Mouse (Mus musculus) heart, postnatal 0 days (tissue): ENCODE results near the gene Psmd1. TPM values are rescaled to one million over a fixed set of nuclear protein-coding genes. Genes with fewer than 3 reads are reported as not detected.

Source experiments
- ATAC-seq: fragments of 200-750 bp; cut with Nextera tagmentation; 2 replicates; pipeline ENCODE4 v1.8.0; 2017; ENCODE audit warnings: low read depth, moderate number of reproducible peaks, moderate library complexity; ENCODE audit not compliant: insufficient read depth
- DNase-seq: peaks from one replicate; pipeline ENCODE4 v3.0.0-alpha.2; 2016; ENCODE audit warnings: low spot score
- H3K27ac ChIP-seq: fragments of 300-500 bp; sonication (generic); 2 replicates; pipeline ENCODE4 v1.5.1; 2014; ENCODE audit warnings: low read depth, mild to moderate bottlenecking
- H3K27me3 ChIP-seq: fragments of 300-500 bp; sonication (generic); 2 replicates; pipeline ENCODE4 v1.6.1; 2014; ENCODE audit warnings: low read length, mixed read lengths; ENCODE audit not compliant: control insufficient read depth, insufficient read depth
- H3K36me3 ChIP-seq: fragments of 300-500 bp; sonication (generic); replicated peaks from 2 replicates; pipeline ENCODE4 v1.6.1; 2014; ENCODE audit warnings: low read length, mixed read lengths; ENCODE audit not compliant: control insufficient read depth, insufficient read depth
- H3K4me1 ChIP-seq: fragments of 300-500 bp; sonication (generic); 2 replicates; pipeline ENCODE4 v1.6.1; 2014; ENCODE audit warnings: antibody characterized with exemption; ENCODE audit not compliant: control insufficient read depth, insufficient read depth
- H3K4me2 ChIP-seq: fragments of 300-500 bp; sonication (generic); 2 replicates; pipeline ENCODE4 v1.6.1; 2014; ENCODE audit warnings: low read depth, mild to moderate bottlenecking, low read length, moderate library complexity
- H3K4me3 ChIP-seq: fragments of 300-500 bp; sonication (generic); 2 replicates; pipeline ENCODE4 v1.5.1; 2014; ENCODE audit warnings: low read depth, low read length
- H3K9ac ChIP-seq: fragments of 300-500 bp; sonication (generic); replicated peaks from 2 replicates; pipeline ENCODE4 v1.6.1; 2014; ENCODE audit warnings: low read depth, low read length, mixed read lengths
- H3K9me3 ChIP-seq: fragments of 300-500 bp; sonication (generic); replicated peaks from 2 replicates; pipeline ENCODE4 v1.6.1; 2016; ENCODE audit warnings: low read length; ENCODE audit not compliant: control insufficient read depth
- CTCF ChIP-seq: IDR thresholded peaks from 2 replicates; pipeline ENCODE4 v1.5.1; 2016; ENCODE audit warnings: antibody characterized with exemption, control low read depth, low read depth
- EP300 ChIP-seq: IDR thresholded peaks from 2 replicates; pipeline ENCODE4 v1.6.1; 2016; ENCODE audit warnings: antibody characterized with exemption, low read depth
- WGBS: fragments of 180-500 bp; shearing (Covaris S2); extraction: QIAGEN DNeasy Blood & Tissue Kit; methylation state at CpG from one replicate; pipeline ENCODE4 v1.1.7; 2014; 5-methylcytosine and 5-hydroxymethylcytosine counted together
- polyA plus RNA-seq: library from polyadenylated mRNA; unstranded; fragments of >200 nt; fragmentation: Nextera tagmentation; extraction: Ambion mirVana; gene quantifications from 2 replicates; pipeline ENCODE4 v1.2.1, GENCODE M21; 2015
- total RNA-seq: library from RNA; depleted of rRNA; stranded (reverse); fragments of >200 nt; gene quantifications from 2 replicates; pipeline ENCODE4 v1.2.3, GENCODE M21; 2014; ENCODE audit warnings: low replicate concordance

The Psmd1 gene
- total and polyA plus RNA-seq, 2 experiments from 2014 or later, result 101 to 116 TPM

GRCm38 (mm10) chr1:86045848-86046805, 18.1 kb upstream of the Psmd1 start, which contains the start of gene 2810459M11Rik:
TSS of gene 2810459M11Rik (plus strand) at chr1:86045863.
- Histone ChIP-seq H3K27me3 (peaks cover 46% of the 10 kb centered on the region), H3K4me3 (peak within 1 kb of the TSS; percentile 50), H3K4me2 (peak within 1 kb of the TSS; percentile 83), H3K4me1 (peaks cover 5% of the 10 kb centered on the region), H3K36me3 (no peaks in the 10 kb centered on the region), H3K27ac (no peak within 1 kb of the TSS), H3K9ac (peak within 1 kb of the TSS; percentile 26; the same call in 1 of the 2 replicates), H3K9me3 (0 out of 2 replicates have a peak, but pooled peaks cover 5% of the 10 kb centered on the region)
- peak; percentile 47 for ATAC-seq
- DNase-seq, result no peak
- TF ChIP-seq CTCF, result no peak
- TF ChIP-seq EP300, result no peak
- 1% methylated on average over 99 of the region's 110 CpGs for WGBS

DNA sequence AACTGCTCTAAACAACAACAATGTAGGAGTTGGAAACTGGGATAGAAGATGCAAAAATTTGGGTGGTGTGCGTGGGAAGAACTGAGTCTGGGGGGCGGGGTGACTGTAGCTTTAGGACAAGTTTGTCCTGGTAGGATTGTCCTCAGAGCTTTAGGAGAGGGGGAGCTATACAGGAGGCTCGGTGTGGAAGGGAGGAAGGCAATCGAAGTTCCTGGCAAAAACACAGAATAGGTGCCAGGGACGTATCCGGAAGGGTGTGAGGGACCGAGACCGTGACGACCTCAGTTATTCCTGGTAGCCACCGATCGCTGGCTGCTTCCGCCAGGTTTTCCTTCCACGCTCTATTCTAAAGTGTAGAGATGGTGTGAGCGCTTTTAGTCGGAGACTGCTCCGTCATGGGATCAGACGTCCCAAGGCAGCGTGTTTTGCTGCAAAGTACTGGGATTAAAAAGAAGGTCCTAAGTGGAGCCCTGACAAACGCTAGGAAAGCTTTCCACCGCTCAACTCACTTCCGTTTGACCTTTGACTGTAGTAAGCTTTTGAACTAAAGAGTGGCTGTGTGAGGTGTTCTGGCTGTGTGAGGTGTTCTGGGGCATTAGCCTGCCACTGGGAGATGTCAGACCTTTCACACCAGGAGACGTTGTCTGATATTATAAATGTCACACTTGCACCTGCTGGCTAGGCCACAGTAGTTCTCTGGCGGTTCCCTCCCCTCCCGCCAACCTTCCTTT, 17.2 kb upstream of the Psmd1 start:
- 29% methylated on average over 24 of the region's 24 CpGs for WGBS
- no peak overlapping the region for H3K9ac ChIP-seq
- peaks cover 5% of the 10 kb centered on the region for H3K4me1 ChIP-seq
- H3K27ac ChIP-seq, result no peak overlapping the region
- H3K9me3 ChIP-seq, result 0 out of 2 replicates have a peak, but pooled peaks cover 1% of the 10 kb centered on the region
- H3K27me3 ChIP-seq, result peaks cover 46% of the 10 kb centered on the region
- H3K4me2 ChIP-seq, result peak overlapping the region; percentile 83; the same call in 1 of the 2 replicates
- H3K36me3 ChIP-seq, result no peaks in the 10 kb centered on the region
- no peak for TF ChIP-seq CTCF
- TF ChIP-seq EP300, result no peak
- ATAC-seq (no peak), DNase-seq (no peak)
- H3K4me3 ChIP-seq, result peak overlapping the region; percentile 50

- WGBS, result 63% methylated on average over 4 of the region's 4 CpGs
- TF ChIP-seq EP300 (no peak), CTCF (no peak)
- Histone ChIP-seq H3K4me3 (no peak overlapping the region), H3K27me3 (peaks cover 46% of the 10 kb centered on the region), H3K9ac (no peak overlapping the region), H3K9me3 (no peaks in the 10 kb centered on the region), H3K4me1 (peaks cover 12% of the 10 kb centered on the region), H3K36me3 (no peaks in the 10 kb centered on the region), H3K4me2 (no peak overlapping the region), H3K27ac (no peak overlapping the region)
- ATAC-seq (no peak), DNase-seq (no peak)
These were observed 16.0 kb upstream of the Psmd1 start for GRCm38 (mm10) chr1:86048231-86048630.

DNA sequence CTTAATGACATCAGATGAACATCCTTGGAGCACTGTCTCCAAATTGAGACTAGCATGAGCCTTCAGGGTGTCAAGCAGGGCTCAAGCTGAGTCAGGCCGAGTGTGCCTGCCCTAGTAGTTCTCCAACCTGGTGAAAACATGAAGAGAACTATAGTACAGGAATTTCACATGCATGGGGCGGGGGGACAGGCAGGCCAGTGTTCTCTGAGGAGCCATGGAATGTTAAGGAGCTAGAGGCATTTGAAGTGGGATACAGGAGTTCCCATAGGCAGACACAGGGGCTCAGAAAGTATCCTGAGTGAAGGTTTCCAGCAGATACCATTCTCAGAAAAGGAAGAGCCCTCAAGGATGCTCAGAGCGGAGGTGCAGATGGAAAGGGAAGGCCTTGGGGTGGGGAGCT, 15.4 kb upstream of the Psmd1 start:
- ATAC-seq, result no peak
- Histone ChIP-seq H3K36me3 (no peaks in the 10 kb centered on the region), H3K4me1 (peaks cover 13% of the 10 kb centered on the region), H3K27me3 (peaks cover 43% of the 10 kb centered on the region), H3K9ac (no peak overlapping the region), H3K4me3 (no peak overlapping the region), H3K4me2 (no peak overlapping the region), H3K27ac (no peak overlapping the region), H3K9me3 (no peaks in the 10 kb centered on the region)
- TF ChIP-seq EP300 (no peak), CTCF (no peak)
- 52% methylated on average over 3 of the region's 3 CpGs for WGBS
- no peak for DNase-seq

DNA sequence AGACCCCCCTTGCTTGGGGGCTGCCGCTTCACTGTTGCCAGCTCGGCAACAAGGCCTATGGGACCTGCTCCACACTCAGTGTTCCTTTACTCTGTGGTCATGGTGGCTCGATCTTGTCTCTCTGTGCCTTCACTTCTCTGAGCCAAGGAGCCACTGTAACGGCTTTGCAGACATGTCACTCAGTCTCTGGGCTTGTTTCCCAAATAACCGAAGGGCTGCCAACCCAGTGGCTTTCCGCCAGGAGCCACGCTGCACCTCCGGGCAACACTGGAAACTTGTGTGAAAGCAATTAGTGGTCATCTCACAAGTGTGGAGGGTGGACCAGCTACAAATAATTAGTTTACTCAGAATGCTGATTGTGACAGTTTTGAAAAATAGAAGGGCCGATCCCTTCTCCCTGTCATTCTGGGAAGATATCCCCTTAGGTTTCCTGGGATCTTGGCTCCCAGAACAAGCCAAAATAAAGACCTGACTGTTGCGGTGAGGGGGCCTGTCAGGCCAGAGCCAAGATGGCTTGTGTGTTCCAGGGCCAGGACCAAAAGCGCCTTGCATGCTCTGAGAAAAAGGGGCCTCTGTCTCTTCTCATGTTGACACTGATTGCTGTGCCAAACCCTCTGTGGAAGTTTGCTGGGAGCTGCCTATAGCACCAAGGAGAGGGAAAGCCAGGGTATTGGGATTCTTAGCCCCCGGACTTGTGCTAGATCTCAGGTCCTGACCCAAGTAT, 10.8 kb upstream of the Psmd1 start:
- H3K4me2 ChIP-seq, result no peak overlapping the region
- TF ChIP-seq CTCF (no peak), EP300 (no peak)
- H3K27me3 ChIP-seq, result 0 out of 2 replicates have a peak, but pooled peaks cover 3% of the 10 kb centered on the region
- no peak overlapping the region for H3K9ac ChIP-seq
- no peak overlapping the region for H3K4me3 ChIP-seq
- DNase-seq (no peak), ATAC-seq (peak; percentile 51)
- no peaks in the 10 kb centered on the region for H3K36me3 ChIP-seq
- no peak overlapping the region for H3K27ac ChIP-seq
- no peaks in the 10 kb centered on the region for H3K9me3 ChIP-seq
- WGBS, result 47% methylated on average over 12 of the region's 12 CpGs
- H3K4me1 ChIP-seq, result peaks cover 7% of the 10 kb centered on the region; the same call in 1 of the 2 replicates
